Mouse (Mus musculus): ENCODE data around the gene Tnfaip8l2. TPM values are rescaled to one million over a fixed set of nuclear protein-coding genes. Genes with fewer than 3 reads are reported as not detected.

The Tnfaip8l2 gene
- polyA plus RNA-seq, 1 experiment from 2014 or later, result 3.1 TPM

- peak overlapping the region; percentile 83 for H3K4me2 ChIP-seq
- peak overlapping the region; percentile 71 for H3K4me3 ChIP-seq
- H3K9me3 ChIP-seq, result no peaks in the 10 kb centered on the region
- peaks cover 21% of the 10 kb centered on the region for H3K4me1 ChIP-seq (replicated peaks)
- under 1% methylated on average over 16 of the region's 16 CpGs for WGBS
- H3K27ac ChIP-seq, result peak overlapping the region; percentile 91
- ATAC-seq (ENCODE audit: low FRiP score), result no peak
- H3K9ac ChIP-seq, result peak overlapping the region; percentile 91
- no peaks in the 10 kb centered on the region for H3K27me3 ChIP-seq
- 0 out of 2 replicates have a peak, but pooled peaks cover 3% of the 10 kb centered on the region for H3K36me3 ChIP-seq
These were observed 36.4 kb downstream of the Tnfaip8l2 start for GRCm38 (mm10) chr3:95105586-95106337.

DNA sequence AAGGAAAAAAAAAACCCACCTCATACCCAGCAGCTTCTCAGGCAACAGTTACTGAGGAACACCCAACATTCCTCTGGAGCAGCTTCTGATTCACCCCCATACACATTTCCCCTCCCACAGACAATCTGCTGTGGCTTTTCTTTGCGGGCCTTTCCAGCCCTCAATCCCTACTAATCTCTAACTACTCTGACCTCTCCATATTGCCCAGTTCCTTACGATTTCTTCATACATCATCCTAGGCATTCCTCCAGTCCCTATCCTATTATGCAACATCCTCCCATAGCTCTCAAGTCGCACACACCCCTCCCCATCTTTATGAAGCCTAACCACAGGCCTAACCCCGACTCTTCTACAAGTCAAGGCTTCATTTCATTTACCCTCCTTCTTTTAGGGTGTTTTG is 37.0 kb downstream of the Tnfaip8l2 start:
- WGBS, result 75% methylated on average over 4 of the region's 4 CpGs
- H3K9me3 ChIP-seq, result no peaks in the 10 kb centered on the region
- no peaks in the 10 kb centered on the region for H3K27me3 ChIP-seq
- H3K4me3 ChIP-seq, result peak overlapping the region; percentile 71
- ATAC-seq (ENCODE audit: low FRiP score), result no peak
- H3K27ac ChIP-seq, result no peak overlapping the region
- peak overlapping the region; percentile 83 for H3K4me2 ChIP-seq
- H3K36me3 ChIP-seq, result 0 out of 2 replicates have a peak, but pooled peaks cover 3% of the 10 kb centered on the region
- peak overlapping the region; percentile 91 for H3K9ac ChIP-seq
- peaks cover 21% of the 10 kb centered on the region for H3K4me1 ChIP-seq (replicated peaks)

DNA sequence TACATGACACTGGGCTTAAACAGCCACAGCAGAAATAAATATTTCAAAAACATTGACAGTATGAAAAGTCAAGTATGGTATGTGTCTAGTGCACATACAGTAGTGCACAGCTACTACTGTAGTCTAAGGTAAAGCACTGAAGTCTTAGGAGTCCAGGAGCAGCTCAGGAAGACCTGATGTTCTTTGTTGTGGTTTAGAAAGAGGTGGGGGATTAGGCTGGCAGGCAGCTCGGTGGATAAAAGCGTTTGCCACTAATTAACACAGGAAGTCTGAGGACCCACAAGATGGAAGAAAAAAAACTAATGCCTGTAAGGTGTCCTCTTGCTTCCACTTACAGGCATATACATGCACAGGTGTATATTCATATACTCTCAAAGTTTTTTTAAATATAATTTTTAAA is 41.3 kb downstream of the Tnfaip8l2 start:
- Histone ChIP-seq H3K4me1 (replicated peaks) (peaks cover 26% of the 10 kb centered on the region), H3K4me3 (no peak overlapping the region), H3K27ac (no peak overlapping the region), H3K4me2 (no peak overlapping the region), H3K36me3 (peaks cover 8% of the 10 kb centered on the region), H3K9ac (no peak overlapping the region), H3K9me3 (no peaks in the 10 kb centered on the region), H3K27me3 (no peaks in the 10 kb centered on the region)
- ATAC-seq (ENCODE audit: low FRiP score), result no peak
- WGBS, result 69% methylated on average over 2 of the region's 2 CpGs

Small RNAs within 50 kb of the gene (microRNA-seq; reads per million reads assigned to microRNA genes)
- not detected for gene Mir8099-1

Other genes with a start within 250 kb of the Tnfaip8l2 start
- 10.1 and 14.1 TPM in 2 replicates for gene Selenbp1, start 209.3 kb downstream of the Tnfaip8l2 start, polyA plus RNA-seq (2015; fragmentation: Nextera tagmentation; extraction: Ambion mirVana)
- gene Rfx5, start 188.3 kb downstream of the Tnfaip8l2 start, polyA plus RNA-seq (2015; fragmentation: Nextera tagmentation; extraction: Ambion mirVana), result 5.4 and 5.5 TPM in 2 replicates
- gene Pi4kb, start 167.6 kb downstream of the Tnfaip8l2 start, polyA plus RNA-seq (2015; fragmentation: Nextera tagmentation; extraction: Ambion mirVana), result 23.2 and 24.7 TPM in 2 replicates
- gene Zfp687, start 126.9 kb downstream of the Tnfaip8l2 start, polyA plus RNA-seq (2015; fragmentation: Nextera tagmentation; extraction: Ambion mirVana), result 21.6 and 22.8 TPM in 2 replicates
- 269 and 277 TPM in 2 replicates for gene Psmd4, start 99.7 kb downstream of the Tnfaip8l2 start, polyA plus RNA-seq (2015; fragmentation: Nextera tagmentation; extraction: Ambion mirVana)
- 15.4 and 16.7 TPM in 2 replicates for gene Pip5k1a, start 35.4 kb downstream of the Tnfaip8l2 start, polyA plus RNA-seq (2015; fragmentation: Nextera tagmentation; extraction: Ambion mirVana)
- gene Vps72, start 31.3 kb downstream of the Tnfaip8l2 start, polyA plus RNA-seq (2015; fragmentation: Nextera tagmentation; extraction: Ambion mirVana), result 219 and 221 TPM in 2 replicates
- gene Tmod4, start 17.9 kb downstream of the Tnfaip8l2 start, polyA plus RNA-seq (2015; fragmentation: Nextera tagmentation; extraction: Ambion mirVana), result 0.99 and 1.5 TPM in 2 replicates
- 95.9 and 97.1 TPM in 2 replicates for gene Scnm1, start 8.3 kb downstream of the Tnfaip8l2 start, polyA plus RNA-seq (2015; fragmentation: Nextera tagmentation; extraction: Ambion mirVana)
- gene Lysmd1, start 8.3 kb downstream of the Tnfaip8l2 start, polyA plus RNA-seq (2015; fragmentation: Nextera tagmentation; extraction: Ambion mirVana), result 36.8 and 38.4 TPM in 2 replicates
- 31.5 and 31.8 TPM in 2 replicates for gene Sema6c, start 18.1 kb upstream of the Tnfaip8l2 start, polyA plus RNA-seq (2015; fragmentation: Nextera tagmentation; extraction: Ambion mirVana)
- gene Gabpb2, start 75.6 kb upstream of the Tnfaip8l2 start, polyA plus RNA-seq (2015; fragmentation: Nextera tagmentation; extraction: Ambion mirVana), result 4.5 and 4.6 TPM in 2 replicates
- 65.5 and 68.9 TPM in 2 replicates for gene Cdc42se1, start 86.4 kb upstream of the Tnfaip8l2 start, polyA plus RNA-seq (2015; fragmentation: Nextera tagmentation; extraction: Ambion mirVana)
- gene Mllt11, start 89.8 kb upstream of the Tnfaip8l2 start, polyA plus RNA-seq (2015; fragmentation: Nextera tagmentation; extraction: Ambion mirVana), result 307 and 311 TPM in 2 replicates
- 0.19 and 0.26 TPM in 2 replicates for gene Gm128, start 99.2 kb upstream of the Tnfaip8l2 start, polyA plus RNA-seq (2015; fragmentation: Nextera tagmentation; extraction: Ambion mirVana)
- 0.13 and 0.25 TPM in 2 replicates for gene Bnipl, start 108.8 kb upstream of the Tnfaip8l2 start, polyA plus RNA-seq (2015; fragmentation: Nextera tagmentation; extraction: Ambion mirVana)
- 42.2 and 43.0 TPM in 2 replicates for gene Mindy1, start 139.0 kb upstream of the Tnfaip8l2 start, polyA plus RNA-seq (2015; fragmentation: Nextera tagmentation; extraction: Ambion mirVana)
- gene Prune1, start 139.7 kb upstream of the Tnfaip8l2 start, polyA plus RNA-seq (2015; fragmentation: Nextera tagmentation; extraction: Ambion mirVana), result 50.3 and 51.8 TPM in 2 replicates
- gene Anxa9, start 164.8 kb upstream of the Tnfaip8l2 start, polyA plus RNA-seq (2015; fragmentation: Nextera tagmentation; extraction: Ambion mirVana), result 0.31 and 0.38 TPM in 2 replicates
- 91.8 and 93.7 TPM in 2 replicates for gene Cers2, start 172.4 kb upstream of the Tnfaip8l2 start, polyA plus RNA-seq (2015; fragmentation: Nextera tagmentation; extraction: Ambion mirVana)
- 45.6 and 46.2 TPM in 2 replicates for gene Setdb1, start 214.8 kb upstream of the Tnfaip8l2 start, polyA plus RNA-seq (2015; fragmentation: Nextera tagmentation; extraction: Ambion mirVana)